Mouse (Mus musculus) neural tube, embryonic 14.5 days (tissue): ENCODE results near the gene Limch1. TPM values are rescaled to one million over a fixed set of nuclear protein-coding genes. Genes with fewer than 3 reads are reported as not detected.
A peak's percentile ranks its signal among the peaks of the same experiment; 100 is the strongest.

ENCODE experiments used
- ATAC-seq: fragments of 200-750 bp; cut with Nextera tagmentation; 2 replicates; pipeline ENCODE4 v1.8.0; 2017; ENCODE audit warnings: low read depth, mild to moderate bottlenecking, moderate TSS enrichment, moderate library complexity
- H3K27ac ChIP-seq: fragments of 300-500 bp; sonication (generic); 2 replicates; pipeline ENCODE4 v1.5.1; 2014; ENCODE audit warnings: low read depth, mild to moderate bottlenecking, control low read depth, low read length, moderate library complexity, mixed read lengths
- H3K27me3 ChIP-seq: fragments of 300-500 bp; sonication (generic); 2 replicates; pipeline ENCODE4 v1.6.1; 2014; ENCODE audit warnings: low read length; ENCODE audit not compliant: control insufficient read depth, insufficient read depth
- H3K36me3 ChIP-seq: fragments of 300-500 bp; sonication (generic); 2 replicates; pipeline ENCODE4 v1.6.1; 2014; ENCODE audit warnings: low read length, mixed read lengths; ENCODE audit not compliant: control insufficient read depth, insufficient read depth
- H3K4me1 ChIP-seq: fragments of 300-500 bp; sonication (generic); 2 replicates; pipeline ENCODE4 v1.6.1; 2014; ENCODE audit warnings: low read length; ENCODE audit not compliant: control insufficient read depth, insufficient read depth
- H3K4me2 ChIP-seq: fragments of 300-500 bp; sonication (generic); 2 replicates; pipeline ENCODE4 v1.6.1; 2014; ENCODE audit warnings: mild to moderate bottlenecking, low read depth, low read length, control low read depth
- H3K4me3 ChIP-seq: fragments of 300-500 bp; sonication (generic); 2 replicates; pipeline ENCODE4 v1.5.1; 2014; ENCODE audit warnings: low read depth, low read length, control low read depth, mixed read lengths
- H3K9ac ChIP-seq: fragments of 300-500 bp; sonication (generic); replicated peaks from 2 replicates; pipeline ENCODE4 v1.6.1; 2014; ENCODE audit warnings: low read depth, mild to moderate bottlenecking, control low read depth, low read length, mixed read lengths
- H3K9me3 ChIP-seq: fragments of 300-500 bp; sonication (generic); 2 replicates; pipeline ENCODE4 v1.6.1; 2016; ENCODE audit warnings: low read length; ENCODE audit not compliant: control insufficient read depth
- WGBS: fragments of 180-500 bp; shearing (Covaris S2); extraction: QIAGEN DNeasy Blood & Tissue Kit; methylation state at CpG from one replicate; pipeline ENCODE4 v1.1.7; 2014; 5-methylcytosine and 5-hydroxymethylcytosine counted together
- polyA plus RNA-seq: library from polyadenylated mRNA; unstranded; fragments of >200 nt; fragmentation: Nextera tagmentation; extraction: Ambion mirVana; gene quantifications from 2 replicates; pipeline ENCODE4 v1.2.1, GENCODE M21; 2014

Limch1 gene
- polyA plus RNA-seq, 1 experiment from 2014 or later, result 81.8 TPM

- Histone ChIP-seq H3K4me3 (no peak overlapping the region), H3K4me1 (peaks cover 5% of the 10 kb centered on the region; the same call in 1 of the 2 replicates), H3K36me3 (no peaks in the 10 kb centered on the region), H3K27ac (no peak overlapping the region), H3K9ac (no peak overlapping the region), H3K4me2 (no peak overlapping the region), H3K27me3 (no peaks in the 10 kb centered on the region), H3K9me3 (no peaks in the 10 kb centered on the region)
- WGBS, result 19% methylated on average over 1 of the region's 1 CpGs
- no peak for ATAC-seq
Measured at GRCm38 (mm10) chr5:66731302-66731697, 14.3 kb upstream of the Limch1 start.

DNA sequence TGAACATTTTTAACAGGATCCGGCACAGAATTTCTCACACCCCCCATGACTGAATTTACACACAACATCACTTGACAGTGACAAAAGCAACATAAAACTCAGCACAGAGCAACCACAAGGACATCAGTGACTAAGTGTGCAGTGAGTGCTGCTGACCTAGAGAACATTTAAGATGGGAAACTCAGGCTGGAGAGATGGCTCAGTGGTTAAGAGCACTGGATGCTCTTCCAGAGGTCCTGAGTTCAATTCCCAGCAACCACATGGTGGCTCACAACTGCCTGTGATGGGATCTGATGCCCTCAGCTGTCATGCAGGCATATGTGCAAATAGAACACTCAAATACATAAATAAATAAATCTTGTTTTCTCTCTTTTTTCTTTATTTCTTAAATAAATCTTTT, 12.1 kb upstream of the Limch1 start:
- Histone ChIP-seq H3K36me3 (no peaks in the 10 kb centered on the region), H3K9me3 (no peaks in the 10 kb centered on the region), H3K27me3 (no peaks in the 10 kb centered on the region), H3K27ac (no peak overlapping the region), H3K4me3 (no peak overlapping the region), H3K9ac (no peak overlapping the region), H3K4me2 (no peak overlapping the region), H3K4me1 (peaks cover 5% of the 10 kb centered on the region; the same call in 1 of the 2 replicates)
- 94% methylated on average over 1 of the region's 1 CpGs for WGBS
- ATAC-seq, result no peak

- no peaks in the 10 kb centered on the region for H3K36me3 ChIP-seq
- no peak overlapping the region for H3K4me3 ChIP-seq
- no peak overlapping the region for H3K27ac ChIP-seq
- no peaks in the 10 kb centered on the region for H3K27me3 ChIP-seq
- no peaks in the 10 kb centered on the region for H3K9me3 ChIP-seq
- no peak overlapping the region for H3K9ac ChIP-seq
- WGBS, result 98% methylated on average over 3 of the region's 3 CpGs
- H3K4me1 ChIP-seq, result no peaks in the 10 kb centered on the region
- no peak for ATAC-seq
- no peak overlapping the region for H3K4me2 ChIP-seq
Measured at GRCm38 (mm10) chr5:66739376-66739775, 6.3 kb upstream of the Limch1 start.

GRCm38 (mm10) chr5:66745996-66746681, 512 bp downstream of the Limch1 start:
- H3K36me3 ChIP-seq, result no peaks in the 10 kb centered on the region
- peak overlapping the region; percentile 81 for H3K27ac ChIP-seq
- peak overlapping the region; percentile 78 for H3K4me3 ChIP-seq
- ATAC-seq, result peak; percentile 72
- H3K9me3 ChIP-seq, result no peaks in the 10 kb centered on the region
- WGBS, result under 1% methylated on average over 42 of the region's 42 CpGs
- peak overlapping the region; percentile 86 for H3K9ac ChIP-seq
- H3K27me3 ChIP-seq, result no peaks in the 10 kb centered on the region
- H3K4me1 ChIP-seq, result peaks cover 24% of the 10 kb centered on the region
- H3K4me2 ChIP-seq, result peak overlapping the region; percentile 81

DNA sequence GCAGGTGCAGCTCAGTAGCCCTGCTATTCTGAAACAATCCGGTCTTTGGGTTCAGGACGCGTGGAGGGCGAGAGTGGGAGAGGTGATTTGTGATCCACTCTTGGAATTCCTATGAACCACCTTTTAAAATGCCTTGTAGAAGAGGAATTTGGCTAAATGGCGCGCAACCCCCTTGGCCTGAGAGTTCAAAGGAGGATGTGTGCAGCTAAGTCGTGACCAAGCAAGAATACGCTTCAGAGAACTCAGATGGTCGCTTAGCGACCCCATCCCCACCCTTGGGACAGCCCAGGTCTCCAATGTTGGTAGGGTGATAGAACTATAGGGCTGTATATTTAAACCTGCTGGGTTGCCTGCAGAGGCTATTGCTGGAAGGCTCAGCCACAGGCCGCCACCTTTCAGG, 1.1 kb downstream of the Limch1 start:
- no peaks in the 10 kb centered on the region for H3K36me3 ChIP-seq
- H3K27me3 ChIP-seq, result no peaks in the 10 kb centered on the region
- H3K9me3 ChIP-seq, result no peaks in the 10 kb centered on the region
- H3K4me3 ChIP-seq, result peak overlapping the region; percentile 78
- ATAC-seq, result no peak
- peak overlapping the region; percentile 81 for H3K27ac ChIP-seq
- H3K9ac ChIP-seq, result peak overlapping the region; percentile 86
- peaks cover 29% of the 10 kb centered on the region for H3K4me1 ChIP-seq
- peak overlapping the region; percentile 81 for H3K4me2 ChIP-seq
- WGBS, result 4% methylated on average over 11 of the region's 11 CpGs

DNA sequence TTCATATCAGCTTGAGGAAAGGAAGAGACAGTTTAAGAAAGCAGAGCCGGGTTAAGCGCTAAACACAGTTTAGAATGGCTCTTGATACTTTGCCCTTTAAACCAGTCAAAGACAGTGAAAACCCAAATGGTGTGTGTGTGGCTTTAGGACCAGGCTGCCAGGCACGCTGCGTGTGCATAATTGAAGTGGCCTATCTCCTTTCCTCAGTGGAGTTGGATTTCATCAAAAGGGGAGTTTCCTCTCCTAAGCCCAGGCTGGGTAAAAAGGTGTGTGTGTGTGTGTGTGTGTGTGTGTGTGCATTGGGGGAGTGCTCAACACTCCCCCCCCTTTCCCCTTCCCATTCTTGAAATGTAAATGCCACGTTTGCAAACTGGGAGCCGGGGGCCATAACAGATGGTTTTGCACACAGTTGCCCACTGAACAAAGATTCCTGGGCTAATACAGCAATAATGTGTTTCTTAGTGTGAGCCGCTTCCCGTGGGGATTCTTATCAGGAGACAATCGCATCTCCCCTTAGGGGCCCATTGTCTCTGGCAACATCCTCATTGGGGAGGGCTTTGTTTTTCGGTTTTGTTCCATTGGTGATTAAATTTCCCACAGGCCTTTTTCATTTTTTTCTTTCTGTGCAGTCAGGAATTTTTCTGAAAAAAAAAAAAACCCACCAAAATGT, 2.3 kb downstream of the Limch1 start:
- H3K36me3 ChIP-seq, result no peaks in the 10 kb centered on the region
- H3K4me2 ChIP-seq, result peak overlapping the region; percentile 81
- no peaks in the 10 kb centered on the region for H3K27me3 ChIP-seq
- peak overlapping the region; percentile 78 for H3K4me3 ChIP-seq
- no peaks in the 10 kb centered on the region for H3K9me3 ChIP-seq
- peak overlapping the region; percentile 60; the same call in 1 of the 2 replicates for H3K27ac ChIP-seq
- WGBS, result 4% methylated on average over 10 of the region's 10 CpGs
- H3K4me1 ChIP-seq, result peaks cover 29% of the 10 kb centered on the region
- no peak for ATAC-seq
- peak overlapping the region; percentile 29; the same call in 1 of the 2 replicates for H3K9ac ChIP-seq

DNA sequence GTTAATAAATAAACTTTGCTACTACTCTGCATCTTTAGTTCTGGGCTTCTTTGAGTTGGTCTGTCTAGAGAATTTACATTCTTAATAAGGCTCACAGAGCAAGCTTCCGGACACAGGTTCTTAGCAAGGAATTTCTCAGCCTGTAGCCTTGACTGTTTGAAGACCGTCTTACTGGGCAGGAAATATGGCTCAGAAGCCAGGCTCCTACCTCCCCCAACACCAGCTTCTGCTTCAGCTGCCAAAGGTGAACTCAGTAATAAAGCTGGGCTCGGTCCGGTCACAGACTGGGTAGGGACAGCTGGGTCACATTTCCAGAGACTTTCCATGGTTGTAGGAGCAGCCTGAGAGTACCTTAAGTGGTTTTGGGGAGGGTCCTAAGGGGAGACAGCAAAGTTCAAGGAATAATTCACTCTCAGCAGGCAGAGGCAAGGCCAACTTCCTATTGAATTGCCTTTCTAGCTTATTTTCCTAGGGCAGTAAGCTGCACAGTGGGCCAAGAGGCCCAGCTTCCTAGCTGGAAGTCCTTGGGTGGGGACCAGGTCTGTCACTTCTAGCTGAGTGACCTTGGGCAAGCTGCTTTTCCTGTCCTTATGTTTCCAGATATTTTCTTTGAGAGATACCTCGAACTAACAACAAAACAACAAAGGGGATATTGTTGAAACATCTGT, 3.0 kb downstream of the Limch1 start:
- no peaks in the 10 kb centered on the region for H3K9me3 ChIP-seq
- H3K27me3 ChIP-seq, result no peaks in the 10 kb centered on the region
- 20% methylated on average over 5 of the region's 5 CpGs for WGBS
- peak overlapping the region; percentile 60 for H3K27ac ChIP-seq
- peak overlapping the region; percentile 78 for H3K4me3 ChIP-seq
- no peak for ATAC-seq
- no peak overlapping the region; the same call in 1 of the 2 replicates for H3K9ac ChIP-seq
- no peaks in the 10 kb centered on the region for H3K36me3 ChIP-seq
- H3K4me2 ChIP-seq, result peak overlapping the region; percentile 81
- peaks cover 29% of the 10 kb centered on the region for H3K4me1 ChIP-seq

- no peak for ATAC-seq
- H3K36me3 ChIP-seq, result no peaks in the 10 kb centered on the region
- H3K4me1 ChIP-seq, result peaks cover 29% of the 10 kb centered on the region
- H3K9ac ChIP-seq, result no peak overlapping the region
- H3K4me3 ChIP-seq, result no peak overlapping the region
- WGBS, result 51% methylated on average over 7 of the region's 7 CpGs
- no peak overlapping the region for H3K4me2 ChIP-seq
- H3K27ac ChIP-seq, result no peak overlapping the region
- H3K9me3 ChIP-seq, result no peaks in the 10 kb centered on the region
- no peaks in the 10 kb centered on the region for H3K27me3 ChIP-seq
Measured at GRCm38 (mm10) chr5:66750641-66751040, 5.0 kb downstream of the Limch1 start.
